Mouse (Mus musculus) heart, postnatal 4 days (tissue): Measurements from ENCODE around the gene Gxylt1. TPM values are rescaled to one million over a fixed set of nuclear protein-coding genes. Genes with fewer than 3 reads are reported as not detected.
"Not testable (repeated sequence)": the region's sequence is repeated elsewhere in the genome, so short reads cannot be mapped to it uniquely, and the experiment has no call there.

Experiments used
- DNase-seq: peaks from one replicate; pipeline ENCODE4 v3.0.0; 2021
- total RNA-seq, 2 experiments: library from RNA; stranded (reverse); gene quantifications; 2 replicates each; pipeline ENCODE4 v1.2.3; 2021

Gene Gxylt1
- 10 to 100 TPM; 14.8 to 16.0 TPM for total RNA-seq

DNA sequence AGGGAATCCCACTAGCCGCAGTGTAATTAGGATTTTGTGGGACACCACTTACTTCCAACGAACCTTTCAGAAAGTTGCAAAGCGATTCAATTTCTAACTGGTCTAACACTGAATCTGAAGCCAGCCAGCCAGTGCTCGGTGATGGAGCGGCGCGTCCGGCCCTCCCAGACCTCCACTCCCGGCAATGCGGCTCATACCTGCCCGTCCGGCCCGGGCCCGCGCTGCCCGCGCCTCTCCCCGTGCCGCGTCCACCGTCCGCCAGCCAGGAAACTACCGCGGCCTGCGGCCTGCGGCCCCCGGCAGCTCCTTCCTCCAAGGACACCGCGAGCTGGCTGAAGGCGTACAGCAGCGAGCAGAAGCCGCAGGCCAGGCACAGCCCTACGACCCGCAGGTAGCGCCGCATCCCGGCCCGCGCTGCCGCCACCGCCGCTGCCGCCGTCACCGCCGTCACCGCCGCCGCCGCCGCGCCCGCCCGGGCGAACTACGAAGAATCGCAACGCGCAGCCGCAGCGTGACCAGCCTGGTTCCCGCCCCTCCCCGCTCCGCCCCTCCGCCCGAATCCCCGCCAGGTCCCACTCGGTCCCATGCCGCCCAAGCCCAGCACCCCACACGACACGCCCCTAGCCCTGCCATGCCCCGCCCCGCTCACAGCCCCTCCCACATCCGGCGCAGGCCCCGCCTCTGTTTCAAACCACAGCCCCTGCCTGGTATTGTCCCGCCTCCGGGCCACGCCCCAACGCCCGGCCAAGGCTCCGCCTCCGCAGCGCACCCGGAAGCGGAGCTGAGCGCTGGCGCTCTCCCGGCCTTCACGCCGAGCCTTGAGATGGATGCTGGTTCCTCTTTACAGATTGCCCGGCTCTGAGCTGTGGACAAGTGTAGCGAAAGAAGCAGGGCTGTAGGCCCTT lies at the start of gene Gxylt1:
TSS of gene Gxylt1 (minus strand) at position 501 of the 905 bp plus-strand sequence.
- DNase-seq, result peak; percentile 100

DNA sequence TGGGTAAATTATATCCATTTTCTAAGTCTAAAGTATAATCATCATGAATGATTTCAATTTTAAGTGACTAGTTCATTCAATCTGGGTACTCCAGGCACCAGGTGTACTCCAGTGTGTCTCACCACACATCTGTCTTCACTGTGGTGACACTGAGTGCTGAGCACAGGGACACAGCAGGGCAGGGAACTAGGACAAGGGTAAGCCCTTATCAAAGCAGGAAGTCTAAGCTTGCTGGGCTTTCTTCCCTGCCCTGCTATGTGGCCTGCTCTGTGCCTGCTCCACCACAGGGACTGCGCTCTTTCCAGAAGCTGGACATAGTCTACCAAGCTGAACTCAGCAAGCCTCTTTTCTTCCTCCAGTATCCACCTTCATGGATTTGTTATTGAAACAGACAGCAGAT lies 43.8 kb upstream of the Gxylt1 start:
- peak; percentile 27 for DNase-seq

DNA sequence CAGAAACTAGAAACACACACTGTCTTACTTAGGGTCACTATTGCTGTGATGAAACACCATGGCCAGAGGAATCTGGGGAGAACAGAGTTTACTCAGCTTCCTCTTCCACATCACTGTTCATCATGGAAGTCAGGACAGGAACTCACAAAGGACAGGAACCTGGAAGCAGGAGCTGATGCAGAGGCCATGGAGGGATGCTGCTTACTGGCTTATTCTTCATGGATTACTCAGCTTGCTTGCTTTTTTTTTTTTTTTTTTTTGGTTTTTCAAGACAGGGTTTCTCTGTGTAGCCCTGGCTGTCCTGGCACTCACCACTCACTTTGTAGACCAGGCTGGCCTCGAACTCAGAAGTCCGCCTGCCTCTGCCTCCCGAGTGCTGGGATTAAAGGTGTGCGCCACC lies 35.3 kb upstream of the Gxylt1 start:
- DNase-seq, result not testable (repeated sequence)

DNA sequence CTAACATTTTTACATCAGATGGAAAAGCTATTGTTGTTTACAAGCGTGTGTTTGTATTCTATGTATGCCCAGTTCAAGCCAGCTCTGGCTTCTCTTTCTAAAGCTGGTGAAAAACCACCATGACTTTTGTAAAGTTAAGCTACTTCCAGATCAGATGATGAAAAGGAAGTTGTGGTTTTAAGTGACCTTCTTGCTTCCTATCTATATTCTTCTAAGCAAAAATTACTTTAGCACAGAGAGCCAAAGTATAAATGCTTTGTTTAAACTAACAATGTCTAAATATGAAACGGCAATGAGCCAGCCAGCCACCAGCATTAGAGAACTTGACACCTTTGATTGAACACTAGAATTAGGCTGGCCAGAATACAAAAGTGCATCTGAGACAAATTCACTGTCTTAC lies 23.2 kb upstream of the Gxylt1 start:
- DNase-seq, result no peak

DNA sequence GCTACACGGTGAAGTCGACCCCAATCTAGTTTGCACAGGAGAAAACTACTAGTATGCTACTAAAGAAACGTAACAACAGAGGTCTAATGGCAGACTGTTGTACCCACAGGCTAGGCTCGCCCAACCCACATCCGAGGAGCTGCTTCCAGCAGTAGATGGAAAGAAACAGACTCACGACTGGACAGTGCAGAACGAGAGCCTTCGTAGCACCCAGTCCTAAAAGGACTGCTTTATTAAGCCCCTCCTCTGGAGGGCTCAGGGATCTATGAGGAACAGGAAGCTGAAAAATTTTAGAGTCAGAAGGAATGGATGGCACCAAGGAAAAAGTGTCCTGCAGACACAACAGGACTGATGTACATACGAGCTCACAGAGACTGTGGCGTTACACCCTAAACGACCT lies 19.5 kb upstream of the Gxylt1 start:
- DNase-seq, result no peak

DNA sequence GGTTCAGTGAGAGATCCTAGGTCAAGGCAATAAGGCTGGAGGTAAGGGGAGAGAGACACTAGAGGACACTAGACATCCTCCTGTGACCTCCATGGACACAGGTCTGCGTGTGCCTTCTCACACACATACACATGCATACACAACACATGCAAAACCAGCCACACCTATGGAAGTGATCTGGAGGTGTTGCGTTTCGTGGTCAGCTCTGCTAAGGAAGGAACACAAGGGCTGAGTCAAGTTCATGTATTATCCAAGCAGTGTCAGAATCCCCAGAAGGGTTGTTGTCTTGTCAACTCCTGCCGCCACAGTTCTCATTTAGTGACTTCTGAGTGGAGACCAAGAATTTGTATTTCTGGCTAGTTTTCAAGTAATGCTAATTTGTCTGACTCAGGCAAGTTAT lies 13.3 kb upstream of the Gxylt1 start:
- no peak for DNase-seq

DNA sequence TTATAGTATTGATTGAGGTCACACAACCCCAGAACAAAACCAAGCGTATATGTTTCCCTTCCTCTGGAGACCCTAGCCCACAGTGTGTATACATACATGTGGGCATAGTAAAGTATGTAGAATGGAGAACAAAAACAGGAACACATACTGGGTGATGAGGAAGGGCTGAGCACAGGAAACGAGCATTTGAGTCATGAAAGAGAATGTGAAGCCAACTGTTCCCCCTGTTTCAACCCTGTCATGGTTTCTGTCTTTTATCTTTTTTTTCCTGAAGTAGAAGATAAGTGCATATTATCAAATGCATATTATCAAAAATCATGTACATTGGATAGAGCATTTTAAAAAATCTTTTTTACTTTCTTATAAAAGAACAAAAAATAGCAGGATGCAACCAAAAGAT lies 12.6 kb upstream of the Gxylt1 start:
- no peak for DNase-seq

DNA sequence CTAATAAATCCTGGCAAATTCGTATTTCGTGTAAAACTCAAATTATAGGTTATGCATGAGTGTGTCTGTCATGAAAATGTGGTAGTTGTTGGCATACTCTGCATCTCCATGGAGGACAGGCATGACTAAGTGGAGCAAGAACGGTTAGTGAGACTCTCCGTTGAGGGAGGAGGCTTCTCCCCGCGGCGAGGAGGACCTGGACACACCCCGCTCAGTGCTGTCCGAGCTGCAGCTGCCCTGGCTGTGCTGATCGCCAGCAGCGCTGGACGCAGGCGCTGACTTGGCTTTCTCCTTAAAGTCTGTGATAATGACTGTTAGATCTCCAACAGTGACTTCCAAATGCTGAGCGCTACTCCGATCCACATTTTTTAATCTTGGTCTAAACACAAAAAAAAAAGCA lies 10.3 kb upstream of the Gxylt1 start:
- peak; percentile 21 for DNase-seq

DNA sequence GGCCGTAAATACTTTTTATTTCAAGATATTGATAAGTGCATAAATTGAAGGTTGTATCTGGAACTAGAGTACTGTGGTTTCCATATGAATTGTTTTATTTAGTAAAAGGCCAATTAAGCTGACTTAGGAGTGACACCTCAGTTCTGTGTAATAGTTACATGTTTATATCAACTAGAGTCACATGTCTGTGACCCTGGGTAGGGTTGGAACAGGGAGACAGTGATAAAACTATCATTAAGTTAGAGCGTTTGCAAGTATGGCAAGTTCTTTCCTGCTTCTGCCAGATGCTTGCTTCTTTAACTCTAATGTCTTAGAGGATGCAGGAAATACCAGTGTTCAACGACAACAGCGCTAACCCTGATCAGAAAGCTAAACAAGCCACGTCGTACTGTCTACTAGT lies 9.3 kb upstream of the Gxylt1 start:
- DNase-seq, result no peak

DNA sequence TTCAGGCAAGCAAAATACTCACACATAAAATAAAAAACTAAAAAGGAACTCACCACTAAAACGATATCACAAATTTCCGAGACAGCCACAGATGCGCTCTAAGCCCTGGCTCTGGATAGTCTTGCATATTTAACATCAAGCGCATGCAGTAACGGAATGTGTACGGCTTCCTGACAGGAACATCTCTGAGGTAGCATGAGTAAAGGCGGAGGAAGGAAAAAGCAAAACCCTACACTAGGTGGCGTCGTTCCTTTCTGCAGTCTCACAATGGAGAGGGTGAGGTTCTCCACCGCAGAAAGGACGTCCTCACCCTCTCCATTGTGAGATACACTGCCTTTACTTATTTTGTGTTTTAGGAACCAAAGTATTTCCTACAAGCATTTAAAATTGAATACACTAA lies 8.4 kb upstream of the Gxylt1 start:
- peak; percentile 43 for DNase-seq

DNA sequence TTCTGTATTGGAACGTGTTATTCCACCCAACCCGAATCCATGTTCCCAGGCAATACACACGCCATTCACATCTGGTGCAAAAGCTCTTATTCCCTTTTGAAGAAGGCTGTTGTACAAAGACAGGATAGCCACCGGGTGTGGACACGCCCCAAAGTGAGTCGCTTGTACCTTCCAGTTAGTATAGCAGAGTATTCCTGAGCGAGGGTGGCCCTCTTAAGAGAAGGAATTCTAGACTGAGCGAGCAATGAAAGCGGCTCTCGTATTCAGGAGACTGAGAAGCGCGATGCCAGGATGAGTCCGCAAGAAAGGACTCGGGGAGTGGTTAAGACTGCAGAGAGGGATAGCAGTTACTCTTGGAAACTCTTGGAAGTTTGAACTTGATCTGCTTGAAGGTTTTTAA lies 1.3 kb upstream of the Gxylt1 start:
- DNase-seq, result peak; percentile 15

DNA sequence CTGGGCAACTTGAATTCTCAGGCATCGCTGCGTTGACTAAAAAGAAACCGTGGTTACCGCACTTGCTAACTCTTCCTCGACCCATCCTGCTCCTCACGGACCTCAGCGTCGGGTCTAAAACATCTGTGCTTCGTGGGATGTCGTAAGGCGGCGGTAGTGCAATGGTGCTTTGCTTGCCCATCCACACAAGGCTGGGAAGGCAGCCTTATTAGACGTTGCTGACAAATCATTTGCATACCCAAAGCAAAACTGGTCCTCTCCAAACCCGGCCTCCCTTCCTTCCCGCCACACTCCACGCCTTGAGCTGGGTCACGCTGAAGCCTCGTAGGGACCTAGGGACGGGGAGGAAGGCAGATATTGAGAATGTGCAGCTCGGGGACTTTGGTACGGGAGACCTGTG lies 644 bp upstream of the Gxylt1 start:
- peak; percentile 52 for DNase-seq

DNA sequence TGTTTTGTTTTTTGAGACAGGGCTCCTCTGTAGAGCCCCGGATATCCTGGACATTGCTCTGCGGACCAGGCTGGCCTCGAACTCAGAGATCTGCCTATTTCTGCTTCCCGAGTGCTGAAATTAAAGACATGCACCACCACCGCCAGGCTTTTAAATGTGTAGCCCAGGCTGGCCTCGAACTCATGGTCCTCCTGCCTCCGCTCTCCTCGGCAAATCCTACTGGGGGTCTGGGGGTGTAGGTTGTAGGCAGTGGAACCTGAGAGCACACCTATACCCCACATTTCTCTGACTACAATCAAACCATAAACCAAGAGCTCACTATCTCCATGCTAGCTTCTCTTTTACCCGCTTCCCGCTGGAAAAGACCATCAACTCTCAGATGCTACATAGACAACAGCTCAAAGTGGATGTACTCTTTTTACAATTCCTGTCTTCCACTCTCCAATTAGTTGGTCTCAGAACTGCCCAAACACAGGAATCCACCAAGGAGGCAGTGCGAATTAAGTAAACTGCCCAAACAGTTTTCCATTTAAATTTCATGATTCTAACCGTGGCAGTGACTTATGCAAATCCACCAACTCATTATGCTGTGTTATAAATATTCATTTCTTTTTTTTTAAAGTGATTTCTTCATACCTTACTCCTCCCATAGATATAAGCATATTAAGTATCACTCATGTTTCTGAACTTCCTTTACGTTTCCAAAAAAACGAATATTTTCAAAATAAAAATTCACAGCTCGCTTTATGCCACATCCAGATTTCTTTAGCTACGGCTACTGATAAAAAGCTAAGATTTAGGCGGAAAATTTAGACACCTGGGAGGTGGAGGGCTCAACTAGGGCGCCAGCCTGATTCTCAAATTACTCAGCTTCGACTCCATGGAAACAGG lies 946 bp downstream of the Gxylt1 start:
- DNase-seq, result no peak

DNA sequence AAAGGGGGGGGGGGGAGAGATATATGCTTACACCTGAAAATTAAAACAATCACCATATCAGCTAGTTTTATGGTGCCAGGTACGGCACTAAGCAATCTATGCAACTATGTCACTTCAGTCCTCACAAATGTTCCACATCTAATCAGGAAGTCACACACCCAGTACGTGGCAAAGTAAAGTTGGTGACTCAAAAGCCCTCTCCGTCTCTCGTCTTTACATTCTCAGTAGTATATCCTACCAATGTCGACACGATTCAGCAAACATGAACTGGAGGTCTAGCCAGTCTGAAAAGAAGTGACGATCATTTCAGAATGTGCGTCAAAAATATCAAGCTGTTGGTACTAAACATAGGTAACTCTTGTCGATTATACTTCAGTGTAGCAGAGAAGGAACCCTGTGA lies 2.0 kb downstream of the Gxylt1 start:
- DNase-seq, result no peak

DNA sequence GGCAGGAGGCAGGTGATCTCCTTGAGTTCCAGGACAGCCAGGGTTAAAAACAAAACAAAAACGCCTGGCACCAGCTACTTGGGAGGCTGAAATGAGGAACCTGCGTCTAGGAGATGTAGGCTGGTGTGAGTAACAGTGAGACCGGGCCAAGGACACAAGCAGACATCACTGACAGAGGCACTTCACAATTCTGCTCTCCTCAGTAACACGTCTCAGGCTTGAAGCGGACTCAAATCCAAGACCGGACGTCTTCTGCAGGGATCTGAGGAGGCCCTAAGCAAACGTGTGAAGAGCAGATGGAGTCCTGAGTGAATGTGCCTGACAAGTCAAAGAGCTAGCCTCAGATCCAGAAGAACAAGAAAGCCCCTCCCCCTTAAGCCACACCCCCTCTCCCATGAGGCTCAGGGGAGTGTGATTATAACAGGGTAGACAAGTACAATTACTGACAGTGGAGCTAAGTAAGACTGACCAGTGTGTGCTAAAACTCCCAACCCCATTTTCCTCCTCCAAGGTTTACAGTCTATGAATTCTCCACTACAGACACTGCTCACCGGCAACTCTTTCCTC lies 4.6 kb downstream of the Gxylt1 start:
- DNase-seq, result no peak

DNA sequence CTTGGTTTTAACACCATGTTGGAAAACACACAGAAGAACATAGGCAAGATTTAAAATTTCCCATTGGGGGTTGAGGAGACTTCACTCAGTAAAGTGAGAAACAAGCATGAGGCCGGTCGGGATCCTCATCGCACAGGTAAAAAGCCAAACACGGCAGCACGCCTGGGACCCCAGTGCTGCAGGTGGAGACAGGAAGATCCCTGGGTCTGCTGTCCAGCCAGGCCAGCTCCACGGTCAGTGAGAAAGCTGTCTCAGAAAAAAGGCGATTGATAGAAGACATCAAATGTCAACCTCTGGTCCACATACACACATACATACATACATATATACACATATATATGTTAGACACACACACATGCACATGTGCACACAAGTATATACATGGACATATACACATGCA lies 5.4 kb downstream of the Gxylt1 start:
- DNase-seq, result no peak

DNA sequence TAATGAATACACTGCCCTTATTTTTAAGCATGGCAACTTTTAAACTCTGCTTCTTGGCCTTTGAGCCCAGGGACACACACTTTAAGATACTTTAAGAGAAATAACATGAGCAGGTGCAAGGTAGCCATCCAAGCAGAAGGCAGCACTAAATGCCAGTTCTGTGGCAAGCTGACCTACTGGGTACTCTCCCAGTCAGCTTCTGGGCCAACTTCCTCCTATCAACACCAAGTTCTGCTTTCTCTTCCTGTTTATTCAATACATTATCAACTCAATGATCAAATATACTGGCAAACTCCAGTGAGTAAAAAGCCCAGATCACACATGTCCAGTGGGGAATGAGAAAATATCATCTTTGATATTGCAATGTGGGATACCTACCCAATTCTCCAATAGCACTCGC lies 7.0 kb downstream of the Gxylt1 start:
- no peak for DNase-seq

DNA sequence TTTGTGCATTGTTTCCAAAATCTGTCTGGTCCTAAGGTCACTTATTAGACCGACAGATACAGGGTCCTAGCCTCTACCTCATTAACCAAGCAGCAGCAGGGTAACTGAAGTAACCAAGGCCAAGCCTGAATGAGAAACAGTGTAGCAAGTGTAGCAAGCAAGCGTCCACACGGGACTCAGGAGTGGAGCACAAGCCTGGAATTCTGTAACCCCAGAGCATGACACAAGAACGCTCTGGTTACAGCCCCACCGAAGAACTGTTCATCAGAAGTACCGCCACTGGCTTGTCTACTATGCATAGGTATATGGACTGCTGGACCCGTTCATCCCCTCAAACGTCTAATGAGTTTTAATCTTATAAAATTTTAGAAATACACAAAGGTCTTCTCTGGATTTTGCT lies 7.5 kb downstream of the Gxylt1 start:
- no peak for DNase-seq

DNA sequence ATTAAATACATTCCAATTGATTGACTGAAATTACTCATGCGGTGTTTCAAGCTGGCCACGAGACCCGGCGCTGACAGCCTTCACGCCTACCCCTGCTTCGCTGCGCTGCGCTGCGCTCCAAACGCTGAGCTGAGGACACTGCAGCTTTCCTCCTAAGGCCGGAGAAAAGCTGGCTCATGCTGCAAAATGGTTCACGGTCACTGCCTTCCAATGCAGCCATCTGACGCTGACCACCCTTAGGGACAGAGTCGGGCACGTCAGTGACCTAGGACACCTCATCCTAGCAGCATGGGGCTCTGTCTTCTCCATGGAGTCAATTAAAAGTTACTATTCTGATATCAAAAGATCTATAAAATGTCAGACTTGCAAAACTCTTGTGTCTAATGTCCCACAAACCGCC lies 8.6 kb downstream of the Gxylt1 start:
- no peak for DNase-seq

DNA sequence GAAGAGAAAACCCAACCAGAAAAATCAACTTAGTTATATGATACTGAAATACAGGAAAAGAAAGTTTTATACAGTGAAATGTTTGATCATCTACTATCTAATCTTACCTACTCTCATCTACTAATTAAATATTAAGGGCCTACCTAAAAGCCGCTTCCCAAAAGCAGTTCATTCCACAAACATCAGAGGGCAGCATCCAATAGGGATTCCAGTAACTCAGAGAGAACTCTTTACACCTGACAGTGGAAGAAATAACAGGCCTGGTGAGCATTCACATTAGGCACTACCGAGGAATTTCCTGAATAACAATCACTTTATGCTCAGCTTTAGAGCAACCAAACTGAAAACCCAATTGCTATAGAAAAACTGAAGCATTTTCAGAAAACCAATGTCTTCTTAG lies 9.3 kb downstream of the Gxylt1 start:
- peak; percentile 77 for DNase-seq

DNA sequence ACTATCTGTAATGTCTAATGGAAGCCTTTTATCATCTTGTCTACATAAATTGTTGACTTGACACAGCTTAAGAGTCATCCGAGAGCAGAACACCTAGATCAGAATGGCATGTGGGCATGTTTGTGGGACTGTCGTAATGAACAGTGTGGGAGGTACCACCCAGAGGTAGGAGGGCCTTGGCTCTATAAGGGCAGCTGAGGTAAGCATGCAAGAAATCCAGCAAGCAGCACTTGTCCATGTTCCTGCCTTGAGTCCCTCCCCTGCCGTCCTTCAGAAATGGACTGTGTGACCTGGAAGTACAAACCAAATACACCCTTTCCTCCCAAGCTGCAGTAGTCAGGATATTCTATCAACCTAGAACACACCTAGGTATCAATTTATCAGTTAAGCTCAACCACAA lies 9.7 kb downstream of the Gxylt1 start:
- DNase-seq, result no peak

DNA sequence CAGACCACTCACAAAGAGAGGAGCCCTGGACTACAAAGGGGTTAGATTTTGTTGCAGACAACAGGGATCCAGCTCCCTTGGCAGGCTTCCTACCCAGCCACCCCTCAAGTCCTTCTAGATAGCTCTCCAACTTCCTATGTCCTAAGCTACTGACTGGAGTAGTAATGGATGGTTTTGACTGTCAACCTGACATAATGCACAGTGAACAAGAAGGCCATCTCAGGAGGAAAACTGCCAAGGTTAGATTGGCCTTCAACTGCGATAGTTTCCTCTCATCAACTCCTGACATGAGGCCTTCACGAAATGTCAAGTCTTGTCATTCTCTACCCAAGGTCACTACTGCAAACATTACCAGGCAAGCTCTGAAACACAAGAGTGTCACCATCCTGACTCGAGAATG lies 10.8 kb downstream of the Gxylt1 start:
- DNase-seq, result no peak

DNA sequence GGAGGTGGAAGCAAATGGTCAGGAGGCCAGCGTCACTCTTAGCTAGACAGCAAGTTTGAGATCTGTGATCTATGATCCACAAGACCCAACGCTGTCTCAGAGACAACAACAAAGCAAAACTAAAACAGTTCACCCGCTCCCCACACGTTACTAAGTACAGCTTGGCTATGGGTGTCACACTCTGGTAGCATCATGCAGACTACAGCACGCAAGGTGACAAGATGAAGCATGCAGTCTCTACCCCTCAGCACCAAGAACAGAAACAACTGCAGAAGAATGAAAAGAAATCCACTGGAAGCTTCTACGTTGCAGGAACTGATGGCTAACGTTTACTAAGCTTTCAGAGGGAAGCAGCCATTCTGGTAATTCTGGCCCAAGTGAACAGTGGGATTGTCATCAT lies 11.4 kb downstream of the Gxylt1 start:
- DNase-seq, result no peak
